Mouse (Mus musculus) liver, postnatal 0 days (tissue): ENCODE measurements around the gene Fcgr2b. TPM values are rescaled to one million over a fixed set of nuclear protein-coding genes. Genes with fewer than 3 reads are reported as not detected.

Experiments
- ATAC-seq: fragments of 200-750 bp; cut with Nextera tagmentation; 2 replicates; pipeline ENCODE4 v1.8.0; 2017; ENCODE audit warnings: mild to moderate bottlenecking, moderate library complexity
- DNase-seq: peaks from one replicate; pipeline ENCODE4 v3.0.0-alpha.2; 2016
- H3K27ac ChIP-seq: fragments of 300-500 bp; sonication (generic); 2 replicates; pipeline ENCODE4 v1.5.1; 2014; ENCODE audit warnings: antibody characterized with exemption, moderate library complexity, mild to moderate bottlenecking, low read depth
- H3K27me3 ChIP-seq: fragments of 300-500 bp; sonication (generic); 2 replicates; pipeline ENCODE4 v1.6.1; 2014; ENCODE audit warnings: low read length, control low read depth, mixed read lengths; ENCODE audit not compliant: insufficient read depth
- H3K36me3 ChIP-seq: fragments of 300-500 bp; sonication (generic); replicated peaks from 2 replicates; pipeline ENCODE4 v1.6.1; 2014; ENCODE audit warnings: mild to moderate bottlenecking, control low read depth, low read length, moderate library complexity, mixed read lengths; ENCODE audit not compliant: insufficient read depth
- H3K4me1 ChIP-seq: fragments of 300-500 bp; sonication (generic); 2 replicates; pipeline ENCODE4 v1.6.1; 2014; ENCODE audit warnings: antibody characterized with exemption, mild to moderate bottlenecking, control low read depth; ENCODE audit not compliant: insufficient read depth
- H3K4me2 ChIP-seq: fragments of 300-500 bp; sonication (generic); 2 replicates; pipeline ENCODE4 v1.6.1; 2014; ENCODE audit warnings: low read depth, mild to moderate bottlenecking, low read length, moderate library complexity, mixed read lengths
- H3K4me3 ChIP-seq: fragments of 300-500 bp; sonication (generic); 2 replicates; pipeline ENCODE4 v1.5.1; 2014; ENCODE audit warnings: low read depth, low read length
- H3K9ac ChIP-seq: fragments of 300-500 bp; sonication (generic); replicated peaks from 2 replicates; pipeline ENCODE4 v1.6.1; 2014; ENCODE audit warnings: mild to moderate bottlenecking, moderate library complexity
- H3K9me3 ChIP-seq: fragments of 300-500 bp; sonication (generic); 2 replicates; pipeline ENCODE4 v1.6.1; 2016; ENCODE audit warnings: mild to moderate bottlenecking, control low read depth, low read length, mixed read lengths
- CTCF ChIP-seq: sonication (generic); IDR thresholded peaks from 2 replicates; pipeline ENCODE4 v1.5.1; 2016; ENCODE audit warnings: antibody characterized with exemption, low read depth
- EP300 ChIP-seq: IDR thresholded peaks from 2 replicates; pipeline ENCODE4 v1.6.1; 2016; ENCODE audit warnings: antibody characterized with exemption, low read depth, mild to moderate bottlenecking
- WGBS: fragments of 180-500 bp; shearing (Covaris S2); extraction: QIAGEN DNeasy Blood & Tissue Kit; methylation state at CpG from one replicate; pipeline ENCODE4 v1.1.7; 2014; ENCODE audit not compliant: insufficient replicate concordance; 5-methylcytosine and 5-hydroxymethylcytosine counted together
- polyA plus RNA-seq: library from polyadenylated mRNA; unstranded; fragments of >200 nt; fragmentation: Nextera tagmentation; extraction: Ambion mirVana; gene quantifications from 2 replicates; pipeline ENCODE4 v1.2.1, GENCODE M21; 2015

The Fcgr2b gene
- polyA plus RNA-seq, 1 experiment from 2014 or later, result 18.7 TPM

GRCm38 (mm10) chr1:170934383-170934782 lies 42.0 kb downstream of the Fcgr2b start:
- Histone ChIP-seq H3K4me1 (no peaks in the 10 kb centered on the region), H3K27ac (peak overlapping the region; percentile 71), H3K4me2 (no peak overlapping the region), H3K36me3 (no peaks in the 10 kb centered on the region), H3K4me3 (no peak overlapping the region), H3K9me3 (0 out of 2 replicates have a peak, but pooled peaks cover 3% of the 10 kb centered on the region), H3K9ac (no peak overlapping the region), H3K27me3 (no peaks in the 10 kb centered on the region)
- ATAC-seq, result peak; percentile 55; the same call in 1 of the 2 replicates
- TF ChIP-seq CTCF (no peak), EP300 (no peak)
- DNase-seq, result no peak
- WGBS, result 41% methylated on average over 2 of the region's 2 CpGs

- no peak for ATAC-seq
- TF ChIP-seq EP300, result no peak
- Histone ChIP-seq H3K9me3 (0 out of 2 replicates have a peak, but pooled peaks cover 3% of the 10 kb centered on the region), H3K36me3 (no peaks in the 10 kb centered on the region), H3K27ac (peak overlapping the region; percentile 71), H3K4me1 (no peaks in the 10 kb centered on the region), H3K27me3 (no peaks in the 10 kb centered on the region), H3K4me2 (no peak overlapping the region), H3K9ac (no peak overlapping the region), H3K4me3 (no peak overlapping the region)
- 71% methylated on average over 1 of the region's 1 CpGs for WGBS
- no peak for DNase-seq
Observed at GRCm38 (mm10) chr1:170933940-170934339, 42.4 kb downstream of the Fcgr2b start.

DNA sequence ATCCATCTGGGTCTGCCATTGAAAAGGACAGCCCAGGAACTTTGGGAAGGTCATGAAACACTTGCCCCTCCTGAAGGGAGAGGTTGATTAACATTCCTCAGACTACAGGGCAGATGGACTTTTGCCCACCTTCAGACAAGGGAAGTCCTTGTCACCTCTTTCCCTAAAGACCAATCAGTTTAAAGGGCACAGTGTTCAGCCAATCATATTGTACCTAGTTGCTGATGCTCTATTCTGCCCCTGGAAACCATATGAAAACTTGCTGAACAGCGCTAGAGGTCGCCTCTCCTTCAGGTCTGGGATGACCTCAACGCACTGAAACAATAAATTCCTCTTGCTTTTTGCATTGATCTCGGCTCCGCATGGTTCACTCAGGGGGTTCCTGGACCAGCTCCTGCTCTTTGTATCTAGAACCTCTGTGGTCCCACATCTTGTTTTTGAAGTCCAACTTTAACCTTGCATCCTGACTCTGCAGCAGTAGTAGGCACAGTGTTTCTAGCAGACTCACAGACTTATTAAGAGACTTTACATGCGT lies 42.9 kb downstream of the Fcgr2b start:
- 0 out of 2 replicates have a peak, but pooled peaks cover 3% of the 10 kb centered on the region for H3K9me3 ChIP-seq
- DNase-seq (no peak), ATAC-seq (no peak)
- H3K9ac ChIP-seq, result no peak overlapping the region
- WGBS, result 75% methylated on average over 6 of the region's 6 CpGs
- no peak overlapping the region for H3K27ac ChIP-seq
- TF ChIP-seq CTCF, result no peak
- no peak for TF ChIP-seq EP300
- H3K27me3 ChIP-seq, result no peaks in the 10 kb centered on the region
- no peak overlapping the region for H3K4me3 ChIP-seq
- no peaks in the 10 kb centered on the region for H3K36me3 ChIP-seq
- no peak overlapping the region for H3K4me2 ChIP-seq
- H3K4me1 ChIP-seq, result no peaks in the 10 kb centered on the region

DNA sequence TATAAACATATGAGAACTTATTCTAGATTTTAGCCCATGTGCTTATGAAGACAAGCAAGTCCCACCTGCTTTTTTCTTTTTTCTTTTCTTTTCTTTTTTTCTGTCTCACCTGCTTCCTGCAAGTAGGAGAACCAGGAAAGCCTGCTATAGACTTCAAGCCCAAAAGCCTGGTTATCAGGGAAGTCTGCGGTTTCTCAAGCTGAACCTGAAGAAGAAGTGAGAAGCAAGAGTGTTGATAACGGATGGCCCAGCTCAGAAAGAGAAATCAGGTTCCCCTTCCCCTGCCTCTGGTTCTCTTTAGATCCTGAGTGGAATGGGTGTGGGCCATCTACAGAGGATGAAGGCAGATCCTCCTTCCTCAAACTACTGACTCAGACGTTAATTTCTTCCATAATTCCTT lies 44.3 kb downstream of the Fcgr2b start:
- Histone ChIP-seq H3K4me2 (no peak overlapping the region), H3K4me3 (no peak overlapping the region), H3K4me1 (no peaks in the 10 kb centered on the region), H3K27me3 (no peaks in the 10 kb centered on the region), H3K27ac (no peak overlapping the region), H3K9ac (no peak overlapping the region), H3K9me3 (0 out of 2 replicates have a peak, but pooled peaks cover 3% of the 10 kb centered on the region), H3K36me3 (no peaks in the 10 kb centered on the region)
- TF ChIP-seq EP300 (no peak), CTCF (no peak)
- DNase-seq, result no peak
- ATAC-seq, result no peak
- WGBS, result 45% methylated on average over 3 of the region's 3 CpGs

- DNase-seq (no peak), ATAC-seq (no peak)
- no peaks in the 10 kb centered on the region for H3K27me3 ChIP-seq
- no peaks in the 10 kb centered on the region for H3K9me3 ChIP-seq
- H3K4me3 ChIP-seq, result no peak overlapping the region
- 74% methylated on average over 4 of the region's 4 CpGs for WGBS
- peaks cover 2% of the 10 kb centered on the region; the same call in 1 of the 2 replicates for H3K4me1 ChIP-seq
- no peak overlapping the region for H3K9ac ChIP-seq
- H3K27ac ChIP-seq, result peak overlapping the region; percentile 62
- H3K4me2 ChIP-seq, result no peak overlapping the region
- TF ChIP-seq CTCF (no peak), EP300 (no peak)
- no peaks in the 10 kb centered on the region for H3K36me3 ChIP-seq
Observed at GRCm38 (mm10) chr1:170929245-170929644, 47.1 kb downstream of the Fcgr2b start.

- no peaks in the 10 kb centered on the region for H3K27me3 ChIP-seq
- no peak overlapping the region for H3K4me2 ChIP-seq
- ATAC-seq (peak; percentile 79), DNase-seq (peak; percentile 30)
- peak overlapping the region; percentile 67 for H3K27ac ChIP-seq
- H3K9me3 ChIP-seq, result no peaks in the 10 kb centered on the region
- no peak overlapping the region for H3K4me3 ChIP-seq
- WGBS, result 57% methylated on average over 2 of the region's 2 CpGs
- no peaks in the 10 kb centered on the region for H3K36me3 ChIP-seq
- H3K4me1 ChIP-seq, result peaks cover 5% of the 10 kb centered on the region; the same call in 1 of the 2 replicates
- H3K9ac ChIP-seq, result no peak overlapping the region
- TF ChIP-seq EP300 (peak; percentile 61), CTCF (no peak)
Observed at GRCm38 (mm10) chr1:170928467-170928866, 47.9 kb downstream of the Fcgr2b start.
